Mouse (Mus musculus) kidney, adult 10 weeks (tissue): ENCODE measurements around the gene Olfr171. TPM values are rescaled to one million over a fixed set of nuclear protein-coding genes. Genes with fewer than 3 reads are reported as not detected.

Experiments
- polyA plus RNA-seq: library from polyadenylated mRNA; stranded (reverse); fragments of 350-450 nt; fragmentation: Illumina TruSeq; extraction: RNeasy Lipid Tissue Mini Kit (QIAGEN cat#74804); gene quantifications from one replicate; pipeline ENCODE4 v1.2.3, GENCODE M21; 2014; ENCODE audit warnings: low read depth, low replicate concordance

Olfr171 gene
- not detected for polyA plus RNA-seq

DNA sequence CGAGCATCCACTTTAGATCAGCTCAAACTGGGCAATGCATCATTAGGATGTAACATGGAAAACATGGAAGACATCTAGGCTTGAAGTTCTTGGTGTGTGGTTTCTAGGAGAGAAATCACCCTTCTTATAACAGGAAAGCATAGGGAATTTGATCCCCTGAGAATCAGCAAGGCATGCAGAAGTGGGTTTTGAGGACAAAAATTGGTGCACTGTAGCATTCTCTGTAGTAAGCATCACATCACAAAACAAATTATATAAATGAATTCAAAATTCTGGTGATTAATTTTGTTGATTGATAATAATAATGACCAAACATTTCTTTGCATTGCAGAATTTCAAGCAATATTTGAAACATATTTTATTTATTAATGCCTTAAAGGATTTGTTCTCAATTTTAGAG, at the start of gene Olfr171:
Olfr171 (minus strand) TSS at position 101 of the 400 bp plus-strand sequence.

DNA sequence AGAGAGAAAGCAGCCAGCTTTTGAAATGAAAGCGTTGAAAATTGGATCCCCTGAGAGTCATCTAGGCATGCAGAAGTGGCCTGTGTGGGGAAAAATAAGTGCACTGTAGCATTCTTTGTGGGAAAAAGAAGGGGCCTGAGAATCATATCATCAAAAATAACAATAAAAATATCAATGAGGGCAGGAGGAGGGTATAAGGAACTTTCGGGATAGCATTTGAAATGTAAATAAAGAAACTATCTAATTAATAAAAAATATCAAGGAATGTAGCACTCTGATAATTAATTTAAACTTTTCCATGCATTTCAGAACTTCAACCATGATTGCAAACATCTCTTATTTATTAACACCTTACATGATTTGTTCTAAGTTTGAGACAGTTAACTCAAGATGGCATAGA, 17.9 kb downstream of the Olfr171 start, which contains the start of gene Olfr170:
Olfr170 (minus strand) TSS at position 101 of the 400 bp plus-strand sequence.

Other genes with a start within 250 kb of the Olfr171 start
- gene Olfr165, start 206.8 kb downstream of the Olfr171 start, polyA plus RNA-seq: not detected
- not detected for gene Olfr166, start 146.2 kb downstream of the Olfr171 start, polyA plus RNA-seq
- gene Olfr167, start 107.7 kb downstream of the Olfr171 start, polyA plus RNA-seq: not detected
- not detected for gene Olfr168, start 94.4 kb downstream of the Olfr171 start, polyA plus RNA-seq
- gene Olfr169, start 58.1 kb downstream of the Olfr171 start, polyA plus RNA-seq: not detected
- gene Olfr170, start 18.0 kb downstream of the Olfr171 start, polyA plus RNA-seq: not detected
- not detected for gene Lamp3, start 76.5 kb upstream of the Olfr171 start, polyA plus RNA-seq
- 0.69 TPM for gene B3gnt5, start 130.3 kb upstream of the Olfr171 start, polyA plus RNA-seq